Mouse (Mus musculus): Measurements from ENCODE around the gene Ywhae.

DNA sequence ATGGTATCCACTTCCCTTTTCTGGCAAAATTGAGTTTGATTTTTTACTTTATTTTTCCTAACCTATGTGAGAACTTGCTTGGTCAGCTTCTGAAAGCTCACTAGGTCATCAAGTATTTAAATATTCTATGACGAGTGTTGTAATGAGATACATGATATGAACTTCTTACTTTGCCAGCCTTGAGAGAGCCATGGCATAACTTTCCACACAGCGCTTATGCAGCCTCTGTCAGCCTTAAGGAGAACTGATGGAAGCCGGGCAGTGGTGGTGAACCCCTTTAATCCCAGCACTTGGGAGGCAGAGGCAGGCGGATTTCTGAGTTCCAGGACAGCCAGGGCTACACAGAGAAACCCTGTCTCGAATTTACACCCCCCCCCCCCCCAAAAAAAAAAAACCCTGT, 28.1 kb downstream of the Ywhae start:
- TF ChIP-seq POLR2A (IDR thresholded peaks at IDR 0.05; ENCODE audit: extremely low read depth, insufficient read depth, low read length) (no peak), CTCF (IDR thresholded peaks at IDR 0.05; ENCODE audit: low read depth, low read length) (no peak)

Data from liver, adult 2 months (tissue).